Mouse (Mus musculus) E14TG2a.4 (cell line): ENCODE measurements around the gene Ccdc85b.

Source experiments
- CTCF ChIP-seq: conservative IDR thresholded peaks from 2 replicates; pipeline ENCODE4 v1.5.1; 2014; ENCODE audit warnings: low read length
- NANOG ChIP-seq: IDR thresholded peaks from 2 replicates; pipeline ENCODE4 v1.6.1; 2014; ENCODE audit warnings: borderline replicate concordance, low read length, mixed read lengths

- TF ChIP-seq CTCF (peak; percentile 51), NANOG (no peak)
Observed at GRCm38 (mm10) chr19:5407133-5407532, 50.6 kb downstream of the Ccdc85b start.
